Mouse (Mus musculus) hindbrain, embryonic 13.5 days (tissue): ENCODE results near the gene Tekt5. TPM values are rescaled to one million over a fixed set of nuclear protein-coding genes. Genes with fewer than 3 reads are reported as not detected.

Source experiments
- ATAC-seq: fragments of 200-750 bp; cut with Nextera tagmentation; 2 replicates; pipeline ENCODE4 v1.8.0; 2017; ENCODE audit warnings: moderate TSS enrichment; ENCODE audit not compliant: low FRiP score
- H3K27ac ChIP-seq: fragments of 300-500 bp; sonication (generic); 2 replicates; pipeline ENCODE4 v1.5.1; 2015; ENCODE audit warnings: inconsistent platforms, mild to moderate bottlenecking, moderate library complexity
- H3K27me3 ChIP-seq: fragments of 300-500 bp; sonication (generic); 2 replicates; pipeline ENCODE4 v1.6.1; 2015; ENCODE audit warnings: mild to moderate bottlenecking, inconsistent platforms
- H3K36me3 ChIP-seq: fragments of 300-500 bp; sonication (generic); 2 replicates; pipeline ENCODE4 v1.6.1; 2015; ENCODE audit warnings: mild to moderate bottlenecking, inconsistent platforms
- H3K4me1 ChIP-seq: fragments of 300-500 bp; sonication (generic); replicated peaks from 2 replicates; pipeline ENCODE4 v1.6.1; 2015; ENCODE audit warnings: inconsistent platforms
- H3K4me2 ChIP-seq: fragments of 300-500 bp; sonication (generic); 2 replicates; pipeline ENCODE4 v1.6.1; 2015; ENCODE audit warnings: inconsistent platforms, mild to moderate bottlenecking, moderate library complexity
- H3K4me3 ChIP-seq: fragments of 300-500 bp; sonication (generic); 2 replicates; pipeline ENCODE4 v1.5.1; 2015; ENCODE audit warnings: mild to moderate bottlenecking, inconsistent platforms
- H3K9ac ChIP-seq: fragments of 300-500 bp; sonication (generic); 2 replicates; pipeline ENCODE4 v1.6.1; 2015; ENCODE audit warnings: mild to moderate bottlenecking, inconsistent platforms
- H3K9me3 ChIP-seq: fragments of 300-500 bp; sonication (generic); 2 replicates; pipeline ENCODE4 v1.6.1; 2016; ENCODE audit warnings: inconsistent platforms
- WGBS: fragments of 180-500 bp; shearing (Covaris S2); methylation state at CpG from one replicate; pipeline ENCODE4 v1.1.7; 2015; 5-methylcytosine and 5-hydroxymethylcytosine counted together
- polyA plus RNA-seq: library from polyadenylated mRNA; unstranded; fragments of >200 nt; fragmentation: Nextera tagmentation; extraction: Ambion mirVana; gene quantifications from 2 replicates; pipeline ENCODE4 v1.2.1, GENCODE M21; 2015

Tekt5 gene
- 5.4 and 6.0 TPM in 2 replicates for polyA plus RNA-seq

GRCm38 (mm10) chr16:10394699-10395540, at the start of gene Tekt5:
Tekt5 (minus strand) TSS chr16:10395490.
- peaks cover 18% of the 10 kb centered on the region for H3K27me3 ChIP-seq
- no peaks in the 10 kb centered on the region for H3K9me3 ChIP-seq
- peaks cover 8% of the 10 kb centered on the region for H3K4me1 ChIP-seq
- WGBS, result 9% methylated on average over 37 of the region's 37 CpGs
- peak within 1 kb of the TSS; percentile 41 for H3K4me3 ChIP-seq
- H3K9ac ChIP-seq, result peak within 1 kb of the TSS; percentile 73
- no peak within 1 kb of the TSS for H3K27ac ChIP-seq
- ATAC-seq, result peak; percentile 74
- H3K4me2 ChIP-seq, result peak within 1 kb of the TSS; percentile 62
- H3K36me3 ChIP-seq, result no peaks in the 10 kb centered on the region

- Histone ChIP-seq H3K4me1 (peaks cover 56% of the 10 kb centered on the region), H3K36me3 (peaks cover 10% of the 10 kb centered on the region), H3K9ac (no peak overlapping the region), H3K4me3 (no peak overlapping the region), H3K9me3 (no peaks in the 10 kb centered on the region), H3K27me3 (no peaks in the 10 kb centered on the region), H3K27ac (no peak overlapping the region), H3K4me2 (no peak overlapping the region; the same call in 1 of the 2 replicates)
- ATAC-seq, result no peak
These were observed 48.4 kb upstream of the Tekt5 start for GRCm38 (mm10) chr16:10443723-10444122.

GRCm38 (mm10) chr16:10441761-10442160, 46.5 kb upstream of the Tekt5 start:
- Histone ChIP-seq H3K4me1 (peaks cover 47% of the 10 kb centered on the region), H3K4me2 (no peak overlapping the region), H3K9me3 (no peaks in the 10 kb centered on the region), H3K4me3 (no peak overlapping the region), H3K36me3 (peaks cover 21% of the 10 kb centered on the region), H3K27ac (no peak overlapping the region), H3K27me3 (no peaks in the 10 kb centered on the region), H3K9ac (no peak overlapping the region)
- 90% methylated on average over 4 of the region's 4 CpGs for WGBS
- no peak for ATAC-seq

- no peak for ATAC-seq
- Histone ChIP-seq H3K4me2 (no peak overlapping the region), H3K9me3 (no peaks in the 10 kb centered on the region), H3K27ac (no peak overlapping the region), H3K4me1 (peaks cover 42% of the 10 kb centered on the region), H3K36me3 (peaks cover 21% of the 10 kb centered on the region), H3K4me3 (no peak overlapping the region), H3K27me3 (no peaks in the 10 kb centered on the region), H3K9ac (no peak overlapping the region)
- 88% methylated on average over 6 of the region's 6 CpGs for WGBS
These were observed 46.0 kb upstream of the Tekt5 start for GRCm38 (mm10) chr16:10441328-10441727.

GRCm38 (mm10) chr16:10438055-10438454, 42.8 kb upstream of the Tekt5 start:
- ATAC-seq, result no peak
- H3K4me1 ChIP-seq, result peaks cover 10% of the 10 kb centered on the region
- no peaks in the 10 kb centered on the region for H3K9me3 ChIP-seq
- peaks cover 25% of the 10 kb centered on the region for H3K36me3 ChIP-seq
- WGBS, result 85% methylated on average over 5 of the region's 5 CpGs
- H3K9ac ChIP-seq, result no peak overlapping the region
- H3K4me2 ChIP-seq, result no peak overlapping the region
- no peak overlapping the region for H3K27ac ChIP-seq
- no peaks in the 10 kb centered on the region for H3K27me3 ChIP-seq
- H3K4me3 ChIP-seq, result no peak overlapping the region

- Histone ChIP-seq H3K4me1 (no peaks in the 10 kb centered on the region), H3K4me2 (no peak overlapping the region), H3K27me3 (no peaks in the 10 kb centered on the region), H3K4me3 (no peak overlapping the region), H3K27ac (no peak overlapping the region), H3K36me3 (peaks cover 37% of the 10 kb centered on the region), H3K9me3 (no peaks in the 10 kb centered on the region), H3K9ac (no peak overlapping the region)
- 84% methylated on average over 6 of the region's 6 CpGs for WGBS
- no peak for ATAC-seq
These were observed 40.9 kb upstream of the Tekt5 start for GRCm38 (mm10) chr16:10436166-10436565.

GRCm38 (mm10) chr16:10433344-10433743, 38.1 kb upstream of the Tekt5 start:
- H3K4me2 ChIP-seq, result no peak overlapping the region
- no peaks in the 10 kb centered on the region for H3K9me3 ChIP-seq
- H3K27me3 ChIP-seq, result no peaks in the 10 kb centered on the region
- H3K4me3 ChIP-seq, result no peak overlapping the region
- H3K4me1 ChIP-seq, result no peaks in the 10 kb centered on the region
- H3K27ac ChIP-seq, result no peak overlapping the region
- no peak overlapping the region for H3K9ac ChIP-seq
- H3K36me3 ChIP-seq, result peaks cover 29% of the 10 kb centered on the region
- 90% methylated on average over 5 of the region's 5 CpGs for WGBS
- ATAC-seq, result no peak

- no peaks in the 10 kb centered on the region for H3K9me3 ChIP-seq
- ATAC-seq, result no peak
- no peak overlapping the region for H3K4me3 ChIP-seq
- no peaks in the 10 kb centered on the region for H3K27me3 ChIP-seq
- WGBS, result 87% methylated on average over 4 of the region's 4 CpGs
- H3K4me1 ChIP-seq, result no peaks in the 10 kb centered on the region
- H3K4me2 ChIP-seq, result no peak overlapping the region
- no peak overlapping the region for H3K9ac ChIP-seq
- peaks cover 26% of the 10 kb centered on the region for H3K36me3 ChIP-seq
- no peak overlapping the region for H3K27ac ChIP-seq
These were observed 37.1 kb upstream of the Tekt5 start for GRCm38 (mm10) chr16:10432387-10432786.

- H3K9me3 ChIP-seq, result no peaks in the 10 kb centered on the region
- ATAC-seq, result no peak
- 87% methylated on average over 1 of the region's 1 CpGs for WGBS
- H3K27ac ChIP-seq, result no peak overlapping the region
- H3K4me3 ChIP-seq, result no peak overlapping the region
- H3K4me1 ChIP-seq, result no peaks in the 10 kb centered on the region
- no peak overlapping the region for H3K9ac ChIP-seq
- H3K27me3 ChIP-seq, result no peaks in the 10 kb centered on the region
- peaks cover 31% of the 10 kb centered on the region for H3K36me3 ChIP-seq
- no peak overlapping the region for H3K4me2 ChIP-seq
These were observed 36.6 kb upstream of the Tekt5 start for GRCm38 (mm10) chr16:10431911-10432310.

- WGBS, result 93% methylated on average over 9 of the region's 9 CpGs
- ATAC-seq, result no peak
- Histone ChIP-seq H3K4me3 (no peak overlapping the region), H3K36me3 (peaks cover 98% of the 10 kb centered on the region), H3K9me3 (no peaks in the 10 kb centered on the region), H3K27me3 (no peaks in the 10 kb centered on the region), H3K4me1 (no peaks in the 10 kb centered on the region), H3K27ac (no peak overlapping the region), H3K9ac (no peak overlapping the region), H3K4me2 (no peak overlapping the region)
These were observed 25.3 kb upstream of the Tekt5 start for GRCm38 (mm10) chr16:10420447-10421054.

GRCm38 (mm10) chr16:10417723-10418259, 22.5 kb upstream of the Tekt5 start:
- no peak for ATAC-seq
- WGBS, result 94% methylated on average over 9 of the region's 9 CpGs
- peaks cover 92% of the 10 kb centered on the region for H3K36me3 ChIP-seq
- no peaks in the 10 kb centered on the region for H3K9me3 ChIP-seq
- H3K27me3 ChIP-seq, result no peaks in the 10 kb centered on the region
- H3K27ac ChIP-seq, result no peak overlapping the region
- peaks cover 4% of the 10 kb centered on the region for H3K4me1 ChIP-seq
- no peak overlapping the region for H3K9ac ChIP-seq
- H3K4me3 ChIP-seq, result no peak overlapping the region
- H3K4me2 ChIP-seq, result no peak overlapping the region

- no peak for ATAC-seq
- H3K27me3 ChIP-seq, result no peaks in the 10 kb centered on the region
- H3K9me3 ChIP-seq, result no peaks in the 10 kb centered on the region
- H3K4me3 ChIP-seq, result no peak overlapping the region
- H3K27ac ChIP-seq, result no peak overlapping the region
- no peak overlapping the region for H3K4me2 ChIP-seq
- H3K9ac ChIP-seq, result no peak overlapping the region
- H3K36me3 ChIP-seq, result peaks cover 83% of the 10 kb centered on the region
- H3K4me1 ChIP-seq, result peaks cover 11% of the 10 kb centered on the region
- 96% methylated on average over 4 of the region's 4 CpGs for WGBS
These were observed 21.6 kb upstream of the Tekt5 start for GRCm38 (mm10) chr16:10416866-10417265.
